22 mouse cellular contexts compared by ENCODE assay signal in genomic region chr15:62086037-62086436, GRCm38 (mm10).
A peak's percentile ranks its signal among the peaks of the same experiment; 100 is the strongest.
DNase-seq lines count a peak whose midpoint lies in the region; ATAC-seq and TF ChIP-seq lines count a peak whose summit lies in the region.
"Had no signal": no experiment of that assay in that cellular context is flagged by ENCODE, and none has a peak within 500 bp of the region (broad histone marks: within the 10 kb centered on the region; RNA-seq: fewer than 3 reads in every experiment).

No protein-coding gene starts in this region.

- peak; percentile 19 for DNase-seq in midbrain, embryonic 11.5 days (ENCODE audit: low spot score, missing footprints)
- DNase-seq in midbrain, embryonic 10.5 days (ENCODE audit: low spot score) = no peak
- DNase-seq in frontal cortex, postnatal 36 days (ENCODE audit: low spot score in 2 of 2) = no peak
- DNase-seq in right cerebral cortex, postnatal 36 days (ENCODE audit: low spot score in 2 of 2) = no peak
- DNase-seq: adrenal gland, adult 8-10 months; adrenal gland, postnatal 14 days; adrenal gland, postnatal 36 days; B cell, adult 2 months; cerebellum, adult 11-12 months; cerebellum, adult 2 months; cerebellum, adult 9-10 months; cerebellum, postnatal 10 days; cerebellum, postnatal 25 days; forebrain, postnatal 0 days had no signal

- ATAC-seq in midbrain, embryonic 11.5 days (ENCODE audit: low FRiP score) = no peak
- ATAC-seq: activated CD4-positive, CD25-positive, alpha-beta regulatory T cell, adult 4 months; CD4-positive, CD25-positive, alpha-beta regulatory T cell, adult 4 months; forebrain, embryonic 13.5 days; forebrain, embryonic 15.5 days; forebrain, postnatal 0 days; Patski had no signal

- H3K9me3 ChIP-seq in midbrain, embryonic 11.5 days (ENCODE audit: control insufficient read depth, low read length) = no peaks in the 10 kb centered on the region
- no peaks in the 10 kb centered on the region for H3K9me3 ChIP-seq in midbrain, embryonic 10.5 days (replicated peaks)
- H3K9me3 ChIP-seq in ES-Bruce4 (replicated peaks; ENCODE audit: control insufficient read depth, insufficient read depth, low read length, poor library complexity, severe bottlenecking) = no peaks in the 10 kb centered on the region
- H3K9me3 ChIP-seq: embryonic facial prominence, embryonic 10.5 days; embryonic facial prominence, embryonic 12.5 days; forebrain, embryonic 13.5 days; forebrain, embryonic 15.5 days had no signal

- no peak overlapping the region for H3K4me3 ChIP-seq in midbrain, embryonic 11.5 days (ENCODE audit: low read depth, low read length)
- H3K4me3 ChIP-seq in midbrain, embryonic 10.5 days = no peak overlapping the region
- no peak overlapping the region for H3K4me3 ChIP-seq in ES-Bruce4 (ENCODE audit: low read depth, low read length)
- H3K4me3 ChIP-seq: embryonic facial prominence, embryonic 10.5 days; embryonic facial prominence, embryonic 12.5 days; forebrain, embryonic 13.5 days; forebrain, embryonic 15.5 days had no signal

- H3K4me2 ChIP-seq in midbrain, embryonic 11.5 days = no peak overlapping the region
- H3K4me2 ChIP-seq: embryonic facial prominence, embryonic 12.5 days; forebrain, embryonic 13.5 days; forebrain, embryonic 15.5 days had no signal

- no peak overlapping the region for H3K27ac ChIP-seq in midbrain, embryonic 11.5 days (ENCODE audit: low read depth, low read length)
- H3K27ac ChIP-seq in midbrain, embryonic 10.5 days (replicated peaks) = no peak overlapping the region
- H3K27ac ChIP-seq in ES-Bruce4 (ENCODE audit: insufficient read depth, low read length) = peak overlapping the region; percentile 98
- H3K27ac ChIP-seq: embryonic facial prominence, embryonic 10.5 days; embryonic facial prominence, embryonic 12.5 days; forebrain, embryonic 13.5 days; forebrain, embryonic 15.5 days had no signal

- H3K36me3 ChIP-seq in midbrain, embryonic 11.5 days (ENCODE audit: control insufficient read depth, insufficient read depth, low read length) = no peaks in the 10 kb centered on the region
- no peaks in the 10 kb centered on the region for H3K36me3 ChIP-seq in midbrain, embryonic 10.5 days
- H3K36me3 ChIP-seq in ES-Bruce4 (ENCODE audit: control insufficient read depth, insufficient read depth, low read length, poor library complexity, severe bottlenecking) = peaks cover 15% of the 10 kb centered on the region
- H3K36me3 ChIP-seq: embryonic facial prominence, embryonic 10.5 days; embryonic facial prominence, embryonic 12.5 days; forebrain, embryonic 15.5 days had no signal

- no peak for TF ChIP-seq EP300 in ES-Bruce4 (IDR thresholded peaks at IDR 0.05; ENCODE audit: insufficient read depth, low read depth, low read length)

- no peak for TF ChIP-seq CTCF in ES-Bruce4 (IDR thresholded peaks at IDR 0.05; ENCODE audit: low read depth, low read length)

- WGBS in midbrain, embryonic 11.5 days = 89% methylated on average over 3 of the region's 3 CpGs
- 84% methylated on average over 3 of the region's 3 CpGs for WGBS in midbrain, embryonic 10.5 days

- no peaks in the 10 kb centered on the region for H3K27me3 ChIP-seq in midbrain, embryonic 11.5 days (ENCODE audit: control insufficient read depth, insufficient read depth, low read length)
- H3K27me3 ChIP-seq in midbrain, embryonic 10.5 days (ENCODE audit: low read depth, poor library complexity, severe bottlenecking) = no peaks in the 10 kb centered on the region
- H3K27me3 ChIP-seq in ES-Bruce4 (ENCODE audit: control insufficient read depth, insufficient read depth, low read length, poor library complexity, severe bottlenecking) = no peaks in the 10 kb centered on the region
- H3K27me3 ChIP-seq: embryonic facial prominence, embryonic 12.5 days; forebrain, embryonic 13.5 days; forebrain, embryonic 15.5 days; Patski had no signal

- no peak overlapping the region for H3K9ac ChIP-seq in midbrain, embryonic 11.5 days (ENCODE audit: low read length)
- no peak overlapping the region for H3K9ac ChIP-seq in ES-Bruce4 (ENCODE audit: low read depth, poor library complexity, severe bottlenecking)
- H3K9ac ChIP-seq: embryonic facial prominence, embryonic 12.5 days; forebrain, embryonic 13.5 days; forebrain, embryonic 15.5 days; forebrain, postnatal 0 days had no signal

- no peaks in the 10 kb centered on the region for H3K4me1 ChIP-seq in midbrain, embryonic 11.5 days (ENCODE audit: control insufficient read depth, insufficient read depth, low read length)
- H3K4me1 ChIP-seq in midbrain, embryonic 10.5 days = no peaks in the 10 kb centered on the region
- peaks cover 5% of the 10 kb centered on the region for H3K4me1 ChIP-seq in ES-Bruce4 (ENCODE audit: control insufficient read depth, insufficient read depth, low read length)
- H3K4me1 ChIP-seq: embryonic facial prominence, embryonic 10.5 days; embryonic facial prominence, embryonic 12.5 days; forebrain, embryonic 13.5 days; forebrain, embryonic 15.5 days had no signal

- no peak for TF ChIP-seq POLR2A in ES-Bruce4 (IDR thresholded peaks at IDR 0.05; ENCODE audit: insufficient read depth, low read length)
